Mouse (Mus musculus): Measurements from ENCODE around the gene Cds2. TPM values are rescaled to one million over a fixed set of nuclear protein-coding genes. Genes with fewer than 3 reads are reported as not detected.

Gene Cds2
- total RNA-seq, 4 experiments from 2014 or later: 257 to 277 (median 265) TPM

Other genes with a start within 250 kb of the Cds2 start
- 10 to 100 TPM; 50.7 to 55.7 (median 53.8) TPM for gene Rassf2, start 232.9 kb upstream of the Cds2 start, total RNA-seq (2022)
- gene Slc23a2, start 118.0 kb upstream of the Cds2 start, total RNA-seq (2022): 100 to 1,000 TPM; 146 to 160 (median 153) TPM
- 10 to 100 TPM; 34.0 to 37.1 (median 36.4) TPM for gene Tmem230, start 15.3 kb upstream of the Cds2 start, total RNA-seq (2022)
- gene Pcna, start 9.8 kb upstream of the Cds2 start, total RNA-seq (2022): 10 to 100 TPM; 51.4 to 59.2 (median 53.9) TPM
- 1 to 10 TPM; 1.4 to 2.8 (median 2.0) TPM for gene Prokr2, start 122.3 kb downstream of the Cds2 start, total RNA-seq (2022)

Data from left cerebral cortex, adult 8-10 months (tissue).